Mouse (Mus musculus): ENCODE measurements at regions not wholly inside any gene's neighbourhood (a gene's known extent, or its start where the extent isn't known, plus 50 kb on each side); places are given as distances from the start of the nearest gene placed in this dataset.

- H3K4me3 ChIP-seq (replicated peaks; ENCODE audit: extremely low read depth, low read depth, low read length) = no peak overlapping the region
- DNase-seq = no peak
- WGBS = 79% methylated on average over 8 of the region's 8 CpGs
- peaks cover 6% of the 10 kb centered on the region; the same call in 1 of the 2 replicates for H3K4me1 ChIP-seq (ENCODE audit: control insufficient read depth, insufficient read depth, low read length)
- TF ChIP-seq POLR2A (IDR thresholded peaks at IDR 0.05; ENCODE audit: borderline replicate concordance, extremely low read depth, low read depth, low read length) (no peak), CTCF (IDR thresholded peaks at IDR 0.05; ENCODE audit: insufficient read depth, low read length) (no peak)
These were observed 55.4 kb upstream of the Kdm7a start for GRCm38 (mm10) chr6:39261951-39262350.

- 89% methylated on average over 4 of the region's 4 CpGs for whole genome bisulfite sequencing
- TF ChIP-seq POLR2A (IDR thresholded peaks at IDR 0.05; ENCODE audit: borderline replicate concordance, extremely low read depth, low read depth, low read length) (no peak), CTCF (IDR thresholded peaks at IDR 0.05; ENCODE audit: insufficient read depth, low read length) (no peak)
These were observed 53.9 kb upstream of the Kdm7a start for GRCm38 (mm10) chr6:39260480-39260879.

DNA sequence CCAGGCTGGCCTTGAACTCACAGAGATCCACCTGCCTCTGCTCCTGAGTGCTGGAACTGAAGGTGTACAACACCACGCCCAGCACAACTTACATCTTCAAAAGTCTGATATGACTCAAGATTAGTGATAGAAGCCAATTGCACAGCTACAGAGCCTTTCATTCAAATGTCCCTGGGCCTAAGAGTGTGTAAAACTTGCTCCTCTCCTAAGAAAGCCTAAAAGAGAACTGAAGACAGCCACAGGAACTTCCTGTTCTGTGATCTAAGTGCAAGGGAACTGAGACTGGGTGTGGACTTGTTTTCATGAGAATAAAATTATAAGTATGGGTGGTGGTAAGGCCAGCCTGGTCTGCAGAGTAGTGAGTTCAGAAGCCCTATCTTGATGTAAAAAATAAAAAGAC lies 52.5 kb upstream of the Kdm7a start:
- WGBS = 81% methylated on average over 1 of the region's 1 CpGs
- no peak for DNase-seq
- H3K4me1 ChIP-seq (ENCODE audit: control insufficient read depth, insufficient read depth, low read length) = peaks cover 6% of the 10 kb centered on the region; the same call in 1 of the 2 replicates
- TF ChIP-seq CTCF (IDR thresholded peaks at IDR 0.05; ENCODE audit: insufficient read depth, low read length) (no peak), POLR2A (IDR thresholded peaks at IDR 0.05; ENCODE audit: borderline replicate concordance, extremely low read depth, low read depth, low read length) (no peak)
- H3K4me3 ChIP-seq (replicated peaks; ENCODE audit: extremely low read depth, low read depth, low read length) = no peak overlapping the region

More at GRCm38 (mm10) chr6:39260480-39260879, 53.9 kb upstream of the Kdm7a start:
- Histone ChIP-seq H3K4me3 (replicated peaks; ENCODE audit: extremely low read depth, low read depth, low read length) (no peak overlapping the region), H3K4me1 (ENCODE audit: control insufficient read depth, insufficient read depth, low read length) (peaks cover 6% of the 10 kb centered on the region; the same call in 1 of the 2 replicates)
- no peak for DNase-seq

DNA sequence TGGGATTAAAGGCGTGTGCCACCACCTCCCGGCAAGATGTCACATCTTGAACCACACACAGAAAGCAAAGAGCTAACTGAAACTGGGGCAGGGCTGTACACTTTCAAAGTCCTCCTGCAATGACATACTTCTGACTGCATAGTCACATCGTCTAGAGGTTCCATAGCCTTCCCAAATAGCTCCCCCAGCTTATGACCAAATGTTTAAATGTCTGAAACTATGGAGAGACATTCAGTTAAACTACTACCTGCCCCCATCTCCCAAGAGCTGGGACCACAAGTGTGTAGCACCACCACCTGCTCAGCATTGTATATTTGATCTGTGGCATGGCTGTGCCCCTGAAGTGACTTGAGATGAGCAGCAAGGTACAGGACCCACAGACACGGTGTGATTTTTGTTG lies 52.1 kb upstream of the Kdm7a start:
- H3K4me1 ChIP-seq (ENCODE audit: control insufficient read depth, insufficient read depth, low read length) = peaks cover 6% of the 10 kb centered on the region; the same call in 1 of the 2 replicates
- DNase-seq = no peak
- TF ChIP-seq POLR2A (IDR thresholded peaks at IDR 0.05; ENCODE audit: borderline replicate concordance, extremely low read depth, low read depth, low read length) = no peak
- no peak for TF ChIP-seq CTCF (IDR thresholded peaks at IDR 0.05; ENCODE audit: insufficient read depth, low read length)
- 82% methylated on average over 4 of the region's 4 CpGs for WGBS
- H3K4me3 ChIP-seq (replicated peaks; ENCODE audit: extremely low read depth, low read depth, low read length) = no peak overlapping the region

DNA sequence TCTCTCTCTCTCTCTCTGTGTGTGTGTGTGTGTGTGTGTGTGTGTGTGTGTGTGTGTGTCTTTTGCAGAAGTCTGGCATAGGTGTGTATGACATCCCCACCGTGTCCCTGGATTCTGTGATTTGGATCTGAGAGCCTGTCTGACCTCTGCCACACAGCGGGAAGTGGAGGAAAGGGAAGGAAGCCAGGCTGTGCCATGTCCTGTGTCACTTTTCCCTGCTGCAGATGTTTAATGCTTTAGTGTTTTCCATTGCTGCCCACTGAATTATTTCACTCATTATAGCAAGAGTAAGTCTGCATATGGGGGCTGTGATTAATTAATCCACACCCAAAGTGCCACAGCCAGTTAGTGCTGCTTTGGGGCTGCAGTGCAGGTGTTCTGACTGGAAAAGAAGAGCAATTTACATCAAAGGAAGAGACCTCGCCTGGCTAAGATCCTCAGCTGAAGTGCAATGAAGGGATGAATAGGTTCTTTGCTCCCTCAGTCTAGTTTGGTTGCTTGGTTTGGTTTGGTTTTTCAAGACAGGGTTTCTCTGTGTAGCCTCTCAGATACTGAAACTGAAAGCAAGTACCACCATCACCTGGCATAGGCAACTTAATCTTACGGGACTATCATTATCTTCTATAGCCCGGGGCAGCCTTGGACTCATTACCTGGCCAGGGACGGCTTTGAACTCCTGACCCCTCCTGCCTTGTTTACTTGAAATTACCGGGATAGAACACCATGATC lies 51.2 kb upstream of the Kdm7a start:
- 46% methylated on average over 7 of the region's 7 CpGs for WGBS
- Histone ChIP-seq H3K4me1 (ENCODE audit: control insufficient read depth, insufficient read depth, low read length) (peaks cover 6% of the 10 kb centered on the region; the same call in 1 of the 2 replicates), H3K4me3 (replicated peaks; ENCODE audit: extremely low read depth, low read depth, low read length) (no peak overlapping the region)
- TF ChIP-seq POLR2A (IDR thresholded peaks at IDR 0.05; ENCODE audit: borderline replicate concordance, extremely low read depth, low read depth, low read length) (no peak), CTCF (IDR thresholded peaks at IDR 0.05; ENCODE audit: insufficient read depth, low read length) (no peak)
- no peak for DNase-seq

DNA sequence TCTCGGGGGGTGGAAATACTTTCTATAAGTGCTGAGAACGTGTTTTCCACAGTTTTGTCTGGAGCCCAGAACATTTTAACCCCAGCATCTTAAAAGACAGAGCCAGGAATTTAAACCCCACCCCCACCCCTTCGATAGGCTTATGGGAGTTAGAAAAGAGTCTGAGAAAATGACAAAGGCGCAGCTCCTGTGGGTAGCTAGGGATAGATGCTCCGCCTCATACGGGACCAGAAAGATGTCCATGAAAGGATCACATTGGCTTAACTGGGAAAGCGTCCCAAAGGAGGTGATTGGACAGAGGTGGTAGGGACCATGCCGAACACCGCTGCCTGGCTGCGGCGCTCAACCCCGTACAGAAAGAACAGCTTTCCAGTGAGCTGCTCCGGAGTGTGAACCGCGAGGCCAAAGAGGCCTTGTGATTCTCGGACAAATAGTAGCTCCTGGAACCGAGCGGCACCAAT lies 50.6 kb upstream of the Kdm7a start:
- H3K4me3 ChIP-seq (replicated peaks; ENCODE audit: extremely low read depth, low read depth, low read length) = peak overlapping the region; percentile 62
- 2% methylated on average over 18 of the region's 18 CpGs for WGBS
- TF ChIP-seq POLR2A (IDR thresholded peaks at IDR 0.05; ENCODE audit: borderline replicate concordance, extremely low read depth, low read depth, low read length) (no peak), CTCF (IDR thresholded peaks at IDR 0.05; ENCODE audit: insufficient read depth, low read length) (no peak)
- peaks cover 6% of the 10 kb centered on the region; the same call in 1 of the 2 replicates for H3K4me1 ChIP-seq (ENCODE audit: control insufficient read depth, insufficient read depth, low read length)
- peak; percentile 38 for DNase-seq

DNA sequence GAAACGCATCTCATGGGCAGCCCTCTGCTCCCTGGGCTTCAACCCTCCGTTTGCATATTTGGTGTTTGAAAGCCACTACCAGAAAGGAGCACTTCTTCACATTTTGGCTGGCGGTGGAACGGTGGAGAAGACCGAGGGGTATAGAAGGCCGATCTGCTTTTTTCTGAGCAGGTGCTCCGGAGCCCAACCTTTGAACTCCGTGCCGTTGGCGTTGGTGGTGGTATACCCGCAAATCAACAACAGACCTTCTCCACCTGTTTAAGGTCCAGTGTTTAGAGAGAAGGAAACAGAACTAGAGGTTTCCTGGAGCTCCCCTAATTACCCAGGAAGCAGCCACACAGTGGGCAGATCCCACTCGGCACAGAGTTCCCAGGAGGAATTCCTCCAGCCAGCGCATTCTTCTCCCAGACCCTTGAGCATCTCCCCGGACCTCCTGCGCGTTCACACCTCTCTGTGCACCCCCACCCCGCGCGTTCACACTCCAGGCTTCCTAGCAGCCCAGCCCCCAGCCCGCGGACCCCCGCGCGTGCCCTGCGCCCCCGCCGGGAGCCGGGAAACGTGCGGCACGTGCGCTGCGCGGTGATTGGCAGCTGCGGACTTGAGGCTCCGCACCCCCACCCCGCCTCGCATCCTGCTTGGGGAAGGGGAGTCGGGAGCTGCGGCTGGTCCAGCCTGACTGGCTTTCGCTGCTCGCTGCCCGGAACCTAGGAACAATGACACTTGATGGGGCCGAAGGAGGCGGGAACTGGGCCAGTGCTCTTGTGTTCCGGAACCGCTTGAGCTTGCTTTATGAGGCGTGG lies 49.9 kb upstream of the Kdm7a start:
- TF ChIP-seq POLR2A (IDR thresholded peaks at IDR 0.05; ENCODE audit: borderline replicate concordance, extremely low read depth, low read depth, low read length) = 0 out of 2 replicates have a peak, but pooled peaks have one; percentile 15
- TF ChIP-seq CTCF (IDR thresholded peaks at IDR 0.05; ENCODE audit: insufficient read depth, low read length) = no peak
- WGBS = 10% methylated on average over 48 of the region's 48 CpGs
- peak; percentile 54 for DNase-seq
- Histone ChIP-seq H3K4me1 (ENCODE audit: control insufficient read depth, insufficient read depth, low read length) (peaks cover 6% of the 10 kb centered on the region; the same call in 1 of the 2 replicates), H3K4me3 (replicated peaks; ENCODE audit: extremely low read depth, low read depth, low read length) (peak overlapping the region; percentile 62)
